Mouse (Mus musculus) right cerebral cortex, postnatal 10 days (tissue): ENCODE data around the gene Ethe1.

ENCODE experiments used
- DNase-seq, 2 experiments: peaks; one replicate each; pipeline ENCODE4 v3.0.0; 2021; ENCODE audit warnings: low spot score in 2 of 2

Gene Ethe1

DNA sequence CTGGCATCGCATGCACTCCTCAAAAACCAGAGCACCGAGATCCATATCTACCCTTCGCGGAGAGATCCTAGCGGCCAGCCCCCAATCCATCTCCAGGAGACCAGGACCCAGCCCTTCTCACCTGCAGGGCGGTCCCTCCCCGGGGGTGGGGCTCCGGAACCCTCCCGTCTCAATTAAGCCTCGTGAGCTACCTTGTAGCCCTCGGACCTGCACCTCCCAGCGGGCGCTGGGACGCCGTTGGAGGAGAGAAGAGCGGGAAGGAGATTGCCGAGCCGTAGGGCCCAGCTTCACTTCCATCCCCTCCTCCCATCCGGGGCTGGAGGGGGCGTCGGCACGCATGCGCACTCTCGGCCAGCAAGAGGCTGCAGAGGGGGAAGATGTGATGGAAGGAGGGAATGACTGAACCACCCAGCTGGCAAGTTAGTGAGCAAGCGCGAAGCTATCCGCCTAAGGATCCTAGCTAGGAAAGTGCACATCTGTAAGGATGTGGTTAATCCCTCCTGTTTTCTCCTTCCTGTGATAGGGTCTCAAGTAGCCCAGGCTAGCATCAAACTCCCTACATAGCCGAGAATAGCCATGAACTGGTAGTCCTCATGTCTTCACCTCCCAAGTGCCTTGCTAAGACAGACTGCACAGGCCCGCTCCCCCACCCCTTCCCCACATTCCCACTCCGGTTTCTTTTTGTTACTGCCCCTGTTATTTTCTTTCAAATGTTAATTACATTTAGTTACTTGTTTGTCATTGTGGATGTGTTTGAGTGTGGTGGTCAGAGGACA is at the start of gene Ethe1, which contains the start of gene Zfp575:
Ethe1 (plus strand) TSS at position 214 of the 776 bp plus-strand sequence.
Zfp575 (minus strand) TSS at position 312 of the 776 bp plus-strand sequence.
- peak; percentile 91 to 93 for DNase-seq

DNA sequence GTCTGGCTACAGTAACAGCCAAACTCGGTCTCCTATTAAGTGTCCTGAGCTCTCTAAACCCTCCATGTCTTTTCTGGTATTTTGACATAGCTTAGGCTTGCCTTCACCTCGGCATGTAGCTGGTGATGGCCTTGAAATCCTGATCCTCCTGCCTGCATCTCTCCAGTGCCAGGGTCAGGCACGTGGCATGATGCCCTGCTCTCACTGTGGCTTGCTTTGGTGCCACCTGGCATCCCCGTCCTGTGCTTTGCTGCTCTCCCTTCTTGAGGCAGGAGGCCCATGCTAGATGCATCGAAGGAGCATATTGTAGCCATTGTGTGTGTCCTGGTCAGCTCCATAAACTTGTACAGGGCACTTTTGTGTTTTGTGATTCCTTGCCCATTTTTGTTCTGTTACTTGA is 49.8 kb upstream of the Ethe1 start:
- DNase-seq: no peak

DNA sequence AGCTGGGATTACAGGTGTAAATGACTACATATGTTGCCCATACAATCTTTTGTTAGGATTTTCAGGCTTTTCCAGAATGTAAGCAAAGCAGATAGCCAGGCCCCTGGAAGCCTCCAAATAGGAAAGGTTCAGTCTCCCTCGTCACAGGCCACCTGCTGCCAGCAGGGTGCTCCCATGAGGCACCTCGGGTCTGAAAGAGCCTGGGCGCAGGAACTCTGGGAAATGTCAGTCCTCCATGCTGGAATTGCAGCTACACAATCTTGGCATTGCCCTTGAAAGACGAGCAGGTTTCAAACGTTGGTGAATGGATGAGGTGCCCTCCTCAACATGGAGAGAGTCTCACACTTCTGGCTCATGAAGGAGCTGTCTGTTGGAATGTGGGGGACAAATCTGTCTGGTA is 49.2 kb upstream of the Ethe1 start:
- DNase-seq: peak; percentile 64 to 71

DNA sequence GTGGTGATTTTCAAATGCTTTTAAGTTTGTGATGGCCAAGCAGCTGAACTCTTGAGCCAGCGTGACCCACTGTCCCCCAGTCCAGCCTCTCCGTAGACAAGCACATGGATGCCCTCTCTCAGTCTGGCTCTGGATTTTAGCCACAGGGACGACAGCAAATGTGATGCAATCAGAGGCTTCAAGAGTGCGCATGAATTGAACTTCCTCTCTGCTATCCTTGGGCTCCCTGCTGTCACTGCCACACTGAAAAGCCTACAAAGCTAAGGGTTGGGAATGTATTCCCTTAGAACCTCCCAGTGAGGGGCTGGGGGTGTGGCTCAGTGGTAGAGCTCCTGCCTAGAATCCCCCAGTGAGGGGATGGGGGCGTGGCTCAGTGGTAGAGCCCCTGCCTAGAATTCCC is 48.6 kb upstream of the Ethe1 start:
- DNase-seq: no peak

DNA sequence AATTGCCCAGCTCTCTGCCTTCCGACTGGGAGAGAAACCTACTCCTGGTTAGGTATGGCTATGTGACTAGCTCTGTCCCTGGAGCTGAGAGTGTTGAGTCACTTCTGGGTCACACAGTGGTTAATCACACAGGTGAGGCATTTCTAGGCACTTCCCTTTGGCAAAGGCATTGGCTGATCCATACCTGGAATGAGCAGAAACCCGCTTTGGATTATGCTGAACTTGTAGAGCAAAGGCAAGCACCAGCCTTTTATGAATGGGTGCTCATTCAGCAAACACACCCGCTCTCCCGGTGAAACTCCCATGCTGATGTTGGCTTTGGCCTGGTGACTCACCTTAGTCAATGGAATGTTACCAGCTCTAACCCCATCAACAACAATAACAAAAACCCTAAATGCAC is 47.7 kb upstream of the Ethe1 start:
- DNase-seq: no peak

DNA sequence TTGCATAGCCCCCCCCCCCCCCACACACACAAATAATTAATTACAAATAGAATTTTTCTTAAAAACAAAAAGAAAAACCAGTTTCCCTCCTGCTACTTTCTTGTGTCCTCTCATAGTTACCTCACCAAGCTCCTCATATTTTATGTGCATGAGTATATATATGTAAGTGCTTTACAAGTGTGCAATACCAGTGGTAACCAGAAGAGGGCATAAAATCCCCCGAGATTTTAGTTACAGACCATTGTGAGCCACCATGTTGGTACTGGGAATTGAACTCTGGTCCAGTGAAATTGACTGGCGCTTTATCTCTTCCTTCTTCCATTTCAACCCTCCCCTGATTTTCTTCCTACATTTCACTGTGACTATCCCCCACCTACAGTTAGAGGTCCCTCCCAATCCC is 42.8 kb upstream of the Ethe1 start:
- DNase-seq: no peak

DNA sequence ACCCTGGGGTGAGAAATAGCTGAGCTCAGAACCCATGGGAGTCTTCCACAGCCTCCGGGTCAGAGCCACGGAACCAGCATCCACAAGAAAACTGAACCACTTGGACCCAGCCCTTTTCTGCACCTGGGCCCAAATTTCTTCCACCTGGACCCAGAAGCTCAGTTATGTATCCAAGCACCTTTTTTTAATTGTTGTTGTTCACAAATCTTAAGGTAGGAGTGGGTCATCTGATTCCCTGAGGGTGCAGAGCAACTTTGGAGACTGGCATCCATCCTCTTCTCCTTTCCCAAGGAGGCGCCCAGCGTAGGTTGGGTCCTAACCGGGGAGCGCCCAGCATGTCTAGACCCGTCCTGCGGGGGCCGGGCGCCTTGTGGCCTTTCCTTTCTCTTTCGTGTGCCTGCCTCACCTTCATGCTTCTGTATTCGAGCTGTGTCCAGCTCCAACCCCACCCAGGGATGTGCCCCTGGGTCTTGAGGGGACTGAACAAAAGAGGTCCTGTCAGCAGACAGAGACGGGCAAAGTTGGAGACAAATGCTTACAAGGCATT is 41.2 kb upstream of the Ethe1 start, which contains the start of the genes Pinlyp and Xrcc1:
Pinlyp (minus strand) TSS at position 51 of the 547 bp plus-strand sequence.
Xrcc1 (plus strand) TSS at position 222 of the 547 bp plus-strand sequence.
- no peak for DNase-seq

DNA sequence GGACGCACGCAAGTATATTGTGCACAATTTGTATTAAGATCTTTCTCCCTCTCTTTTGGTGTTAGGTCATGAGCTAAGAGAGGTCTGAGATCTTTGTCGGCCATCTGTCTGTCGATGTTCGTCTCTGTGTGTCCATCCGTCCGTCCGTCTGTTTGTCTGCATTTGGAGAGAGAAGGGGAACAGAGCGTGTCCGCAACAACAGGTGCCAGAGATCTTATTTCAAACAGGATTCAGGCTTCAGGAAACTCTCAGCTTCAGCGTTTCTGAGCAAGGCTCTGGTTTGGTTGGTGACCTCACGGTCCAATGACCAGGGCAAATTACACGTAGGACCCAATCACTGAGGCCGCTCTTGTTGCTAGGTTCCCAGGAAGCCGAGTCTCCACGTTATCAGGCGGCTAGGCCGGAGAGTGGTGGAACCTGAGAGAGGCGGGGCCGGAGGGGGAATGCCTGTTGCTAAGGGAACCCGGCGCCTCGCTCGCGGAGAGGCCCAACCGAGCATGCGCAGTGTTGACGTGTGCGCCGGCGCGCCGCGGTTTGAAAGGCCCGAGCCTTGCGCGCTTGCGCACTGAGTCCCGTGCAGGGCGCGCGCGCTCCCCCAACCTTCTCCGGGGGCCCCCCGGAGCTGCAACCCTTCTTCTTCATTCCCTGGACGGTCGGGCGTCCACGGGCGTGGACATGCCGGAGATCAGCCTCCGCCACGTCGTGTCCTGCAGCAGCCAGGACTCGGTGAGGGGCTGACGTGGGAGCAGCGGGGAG is 40.5 kb upstream of the Ethe1 start:
- DNase-seq: peak; percentile 100

DNA sequence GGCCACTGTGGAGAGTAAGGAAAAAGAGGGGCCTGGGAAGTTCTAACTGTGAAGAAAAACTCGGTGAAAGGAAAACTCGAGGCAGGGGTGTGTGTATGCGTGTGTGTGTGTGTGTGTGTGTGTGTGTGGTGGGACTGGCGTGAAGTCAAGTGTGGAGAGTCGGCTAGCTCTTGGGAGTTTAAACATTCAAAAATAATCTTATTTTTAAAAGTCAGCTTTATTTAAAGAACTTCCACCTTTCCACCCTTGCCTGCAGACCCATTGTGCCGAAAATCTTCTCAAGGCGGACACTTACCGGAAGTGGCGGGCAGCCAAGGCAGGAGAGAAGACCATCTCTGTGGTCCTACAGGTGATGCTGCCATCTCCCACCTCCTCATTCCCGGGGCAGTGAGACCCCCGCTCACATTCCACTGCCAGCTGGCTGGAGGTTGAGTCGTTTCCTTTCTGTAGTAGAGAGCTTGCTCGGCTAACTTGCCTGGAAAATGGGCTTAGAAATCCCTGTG is 39.8 kb upstream of the Ethe1 start:
- DNase-seq: no peak

DNA sequence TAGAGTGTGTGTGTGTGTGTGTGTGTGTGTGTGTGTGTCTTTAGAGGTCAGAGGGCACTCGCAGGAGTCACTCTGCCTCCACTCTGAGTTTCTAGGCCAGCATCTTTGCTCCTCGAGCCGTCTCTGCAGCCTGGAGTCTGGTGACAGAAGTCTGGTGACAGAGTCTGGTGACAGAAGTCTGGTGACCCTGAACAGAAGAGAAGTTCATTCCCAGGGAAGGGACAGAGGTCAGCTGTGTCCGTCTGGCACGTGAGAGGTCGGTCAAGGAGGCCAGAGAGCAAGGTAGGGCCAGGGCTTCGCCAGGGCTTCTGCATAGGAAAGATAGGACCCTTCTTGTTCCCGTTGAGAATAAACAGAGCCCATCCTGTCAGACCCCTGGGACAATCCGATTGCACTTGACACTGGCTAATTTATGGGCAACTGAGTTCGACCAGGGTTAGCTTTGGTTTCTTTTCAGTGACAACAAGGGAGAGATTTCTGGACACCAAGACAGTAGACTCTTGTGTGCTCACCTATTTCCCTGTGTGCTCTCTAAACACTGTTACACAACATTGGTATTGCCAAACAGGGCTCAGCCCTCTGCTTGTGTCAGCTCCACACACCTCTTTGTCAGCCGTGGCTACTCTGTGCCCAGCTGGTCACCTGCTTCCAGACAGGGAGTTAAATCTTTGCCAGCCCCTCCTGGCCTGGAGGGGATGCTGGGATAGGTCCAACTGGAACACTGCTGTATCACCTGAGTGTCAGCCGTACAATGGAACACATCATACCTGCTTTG is 35.2 kb upstream of the Ethe1 start:
- no peak for DNase-seq

DNA sequence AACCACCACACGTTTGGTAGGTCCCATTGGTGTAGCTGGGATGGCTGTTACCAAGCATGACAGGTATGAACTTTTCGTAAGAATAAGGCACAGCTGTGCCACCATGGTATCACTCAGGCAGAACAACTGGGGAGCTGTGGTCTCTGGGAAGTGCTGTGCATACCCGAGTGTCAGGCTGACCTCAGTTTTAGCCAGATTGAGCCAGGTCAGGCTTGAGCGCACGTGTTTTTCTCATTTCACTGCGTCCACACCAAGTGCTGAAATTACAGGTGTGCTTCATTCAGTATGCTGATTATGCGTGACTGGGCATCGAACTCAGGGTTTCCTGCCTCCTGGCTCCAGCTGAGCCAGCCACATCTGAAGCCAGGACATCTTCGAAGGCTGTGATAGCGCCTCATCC is 31.6 kb upstream of the Ethe1 start:
- no peak for DNase-seq

DNA sequence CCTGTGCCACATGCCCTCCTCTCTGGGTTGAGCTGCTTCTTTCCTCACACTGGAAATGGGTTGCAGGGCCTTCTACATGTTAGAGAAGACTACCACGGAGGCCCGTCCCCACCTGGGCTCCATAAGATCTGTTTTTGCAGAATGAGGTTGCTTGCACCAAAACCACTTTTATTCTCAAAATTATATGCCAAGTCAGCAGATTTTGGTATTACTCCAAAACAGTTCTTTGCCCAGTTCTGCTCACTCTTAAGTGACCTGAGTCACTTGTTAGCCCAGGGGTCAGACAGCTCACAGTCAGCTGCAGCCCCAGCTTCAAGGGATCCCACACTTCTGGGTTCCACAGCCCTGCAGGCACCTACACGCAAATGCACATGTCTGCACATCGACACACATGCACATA is 25.9 kb upstream of the Ethe1 start:
- no peak for DNase-seq

DNA sequence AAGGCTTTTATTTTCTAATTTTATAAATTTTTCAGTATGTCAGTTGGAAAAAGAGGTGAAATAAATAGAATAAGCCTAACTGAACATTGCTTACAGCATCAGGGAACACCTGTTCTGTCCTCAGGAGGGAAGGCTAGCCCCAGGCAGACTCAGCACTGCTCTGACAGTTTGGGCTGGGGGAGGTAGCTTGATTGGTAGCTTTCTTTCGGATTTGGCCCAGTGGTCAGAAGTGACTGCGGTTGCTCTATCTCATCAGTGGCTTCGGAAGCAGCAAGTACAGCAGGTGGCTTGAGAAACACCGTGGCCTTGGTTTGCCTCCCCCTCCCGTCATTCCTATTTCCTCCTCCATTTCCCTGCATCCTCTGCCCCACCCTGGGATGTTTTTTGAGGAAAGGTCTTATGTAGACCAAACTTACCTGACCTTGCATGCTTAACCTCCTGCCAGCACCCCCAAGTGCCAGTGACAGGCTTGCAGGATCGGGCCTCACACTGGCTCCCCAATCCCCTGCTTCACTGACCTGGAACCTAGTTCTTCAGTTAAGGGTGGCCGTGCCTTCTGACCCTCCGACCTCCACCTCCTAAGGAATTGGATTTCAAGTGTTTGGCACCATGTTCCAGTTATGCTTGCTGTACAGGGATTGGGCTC is 24.0 kb upstream of the Ethe1 start:
- no peak for DNase-seq

DNA sequence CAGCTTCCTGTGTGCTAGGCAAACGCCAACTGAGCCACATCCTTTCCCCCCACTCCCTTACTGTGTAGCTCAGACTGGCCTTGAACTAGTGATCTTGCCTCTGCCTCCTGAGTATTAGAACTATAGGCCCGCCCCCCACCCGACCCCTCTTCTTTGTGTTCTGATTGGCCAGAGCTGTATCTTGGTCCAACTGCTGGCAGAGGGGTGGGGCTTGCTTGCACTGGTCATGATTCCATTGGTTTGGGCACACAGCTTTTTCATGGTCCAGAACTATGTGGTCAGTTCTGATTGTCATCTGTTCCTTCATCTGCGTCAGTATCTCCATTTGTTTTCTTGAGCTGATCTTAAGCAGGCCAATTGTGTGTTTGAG is 23.5 kb upstream of the Ethe1 start:
- DNase-seq: no peak

DNA sequence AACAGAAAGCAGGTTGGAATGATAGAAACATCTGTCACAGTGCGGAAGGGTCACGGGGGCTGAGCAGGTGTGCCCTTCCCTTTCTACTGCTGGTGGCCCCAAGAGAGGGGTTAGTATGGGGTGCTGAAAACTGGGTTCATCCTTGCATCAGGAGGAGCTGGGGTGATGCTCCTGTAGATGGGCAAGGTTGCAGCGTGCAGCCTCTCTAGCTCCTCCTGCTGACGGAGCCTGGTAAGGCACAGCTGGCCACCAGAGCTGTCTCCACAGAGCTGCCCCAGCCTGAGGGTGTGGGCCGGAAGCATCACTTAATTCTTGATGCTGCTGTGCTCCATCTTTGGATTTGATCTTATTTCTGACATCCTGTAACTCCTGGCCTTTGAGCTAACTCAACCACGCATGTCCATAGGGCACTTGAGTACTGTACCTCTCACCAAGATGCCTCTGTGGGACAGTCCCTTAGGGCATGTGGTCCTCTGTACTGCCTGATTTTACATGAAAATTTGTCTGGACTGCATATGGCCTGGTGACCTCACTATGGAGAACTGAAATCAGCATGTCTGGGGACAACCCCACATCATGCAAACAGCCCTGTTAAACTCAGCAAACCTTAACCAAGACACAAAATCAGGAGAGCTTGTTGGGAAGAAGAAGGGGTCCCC is 22.6 kb upstream of the Ethe1 start:
- peak in 1 of 2 experiments; percentile 63 for DNase-seq

DNA sequence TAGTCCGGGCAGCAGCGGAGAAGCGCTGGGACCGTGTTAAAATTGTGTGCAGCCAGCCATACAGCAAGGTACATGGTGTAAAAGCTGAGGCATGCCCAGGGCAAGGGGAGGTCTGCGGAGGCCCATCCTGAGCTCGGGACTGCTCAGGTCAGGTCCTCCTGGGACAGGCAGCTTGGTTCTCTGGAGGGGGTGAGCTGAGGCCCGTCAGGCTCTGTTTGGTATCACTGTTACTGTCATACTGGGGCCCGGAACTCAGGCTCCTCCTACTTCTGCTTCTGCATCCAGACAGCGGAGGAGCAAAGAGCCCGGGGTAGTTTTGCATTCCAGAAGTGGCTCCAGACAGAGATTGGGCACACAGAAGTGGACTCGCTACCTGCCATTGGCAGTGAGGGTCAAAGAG is 21.7 kb upstream of the Ethe1 start:
- no peak for DNase-seq

DNA sequence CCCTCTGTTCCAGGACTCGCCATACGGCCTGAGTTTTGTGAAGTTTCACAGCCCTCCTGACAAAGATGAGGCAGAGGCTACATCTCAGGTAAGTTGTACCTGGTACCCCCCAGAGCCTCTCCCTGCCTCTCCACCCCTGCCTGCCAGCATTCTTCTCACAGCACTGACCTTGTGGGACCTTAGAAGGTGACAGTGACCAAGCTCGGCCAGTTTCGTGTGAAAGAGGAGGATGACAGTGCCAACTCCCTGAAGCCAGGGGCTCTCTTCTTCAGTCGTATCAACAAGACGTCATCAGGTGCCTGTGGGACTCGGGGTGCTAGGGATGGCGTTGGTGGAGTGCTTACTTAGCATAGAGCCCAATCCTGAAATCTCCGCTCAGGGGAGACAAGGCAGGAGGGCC is 21.1 kb upstream of the Ethe1 start:
- DNase-seq: no peak

DNA sequence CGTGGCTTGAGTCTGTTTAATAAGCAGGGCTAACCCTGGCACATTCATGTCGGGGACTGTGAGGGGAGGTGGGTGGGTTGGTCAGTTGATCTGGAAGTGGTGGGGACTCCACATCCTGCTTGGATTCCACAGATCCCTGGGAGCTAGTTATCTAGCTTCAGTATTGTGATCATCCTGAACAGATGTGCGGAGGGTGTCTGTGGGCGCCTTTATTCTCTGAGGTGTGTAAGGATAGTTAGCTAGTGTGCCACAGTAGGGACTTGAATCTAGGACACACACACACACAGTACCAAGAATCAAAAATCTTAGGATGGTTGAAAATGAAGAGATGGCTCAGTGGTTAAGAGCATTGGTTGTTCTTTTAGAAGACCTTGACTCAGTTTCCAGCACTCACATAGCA is 18.8 kb upstream of the Ethe1 start:
- no peak for DNase-seq

DNA sequence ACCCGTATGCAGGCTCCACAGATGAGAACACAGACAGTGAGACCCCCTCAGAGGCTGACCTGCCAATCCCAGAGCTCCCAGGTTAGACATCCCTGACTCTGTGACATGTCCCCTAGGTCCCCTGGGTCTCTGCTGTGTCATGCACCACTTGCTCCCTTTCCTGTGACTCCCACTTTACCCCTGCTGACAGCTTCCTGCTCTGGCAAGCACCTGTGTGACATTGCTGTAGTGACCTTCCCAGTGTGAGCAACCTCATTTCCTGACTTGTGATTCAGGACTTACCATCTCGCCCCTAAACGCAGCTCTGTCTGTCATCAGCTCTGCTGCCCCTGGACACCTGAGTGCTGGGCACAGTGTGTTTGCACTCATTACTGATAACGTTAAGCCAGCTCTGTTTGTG is 16.3 kb upstream of the Ethe1 start:
- DNase-seq: no peak

DNA sequence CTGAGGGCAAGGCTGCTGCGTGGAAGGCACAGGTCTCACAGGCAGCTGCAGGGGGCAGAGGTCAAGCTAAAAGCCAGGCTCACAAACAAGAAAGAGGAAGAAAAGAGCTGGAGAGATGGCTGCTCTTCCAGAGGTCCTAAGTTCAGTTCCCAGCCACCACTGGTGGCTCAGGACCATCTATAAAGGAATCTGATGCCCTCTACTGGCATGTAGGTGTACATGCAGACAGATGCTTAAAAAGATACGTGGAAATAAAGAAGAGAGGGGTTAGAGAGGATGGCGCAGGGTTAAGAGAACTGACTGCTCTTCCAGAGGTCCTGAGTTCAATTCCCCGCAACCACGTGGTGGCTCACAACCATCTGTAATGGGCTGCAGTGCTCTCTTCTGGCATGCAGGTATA is 14.9 kb upstream of the Ethe1 start:
- DNase-seq: no peak
